Mouse (Mus musculus): ENCODE results near the gene Ptms. TPM values are rescaled to one million over a fixed set of nuclear protein-coding genes. Genes with fewer than 3 reads are reported as not detected.

The Ptms gene
- polyA plus RNA-seq, 1 experiment = 330 TPM

- H3K9me3 ChIP-seq = no peaks in the 10 kb centered on the region
- H3K36me3 ChIP-seq (replicated peaks; ENCODE audit: low read length) = peaks cover 33% of the 10 kb centered on the region
- peaks cover 2% of the 10 kb centered on the region for H3K27me3 ChIP-seq (replicated peaks)
- H3K4me3 ChIP-seq (replicated peaks) = peak within 1 kb of the TSS; percentile 97
- peaks cover 39% of the 10 kb centered on the region for H3K4me1 ChIP-seq
- TF ChIP-seq FLI1 (IDR thresholded peaks at IDR 0.05; ENCODE audit: low read length) = peak; percentile 54; the same call in 1 of the 2 replicates
- no peak for TF ChIP-seq GATA1 (IDR thresholded peaks at IDR 0.05; ENCODE audit: borderline replicate concordance, low read length)
These were observed 11.0 kb upstream of the Ptms start, which contains the start of gene Mlf2 for GRCm38 (mm10) chr6:124930754-124931524. Mlf2 (plus strand) TSS chr6:124931386.

GRCm38 (mm10) chr6:124930231-124930630 is 10.3 kb upstream of the Ptms start:
- Histone ChIP-seq H3K9me3 (no peaks in the 10 kb centered on the region), H3K4me1 (peaks cover 46% of the 10 kb centered on the region), H3K27me3 (replicated peaks) (peaks cover 5% of the 10 kb centered on the region), H3K4me3 (replicated peaks) (peak overlapping the region; percentile 97), H3K36me3 (replicated peaks; ENCODE audit: low read length) (peaks cover 26% of the 10 kb centered on the region)
- TF ChIP-seq GATA1 (IDR thresholded peaks at IDR 0.05; ENCODE audit: borderline replicate concordance, low read length) = no peak
- TF ChIP-seq FLI1 (IDR thresholded peaks at IDR 0.05; ENCODE audit: low read length) = no peak

GRCm38 (mm10) chr6:124925941-124926340 is 6.0 kb upstream of the Ptms start:
- Histone ChIP-seq H3K9me3 (no peaks in the 10 kb centered on the region), H3K4me3 (replicated peaks) (no peak overlapping the region), H3K36me3 (replicated peaks; ENCODE audit: low read length) (no peaks in the 10 kb centered on the region), H3K4me1 (peaks cover 36% of the 10 kb centered on the region), H3K27me3 (replicated peaks) (peaks cover 10% of the 10 kb centered on the region)
- TF ChIP-seq FLI1 (IDR thresholded peaks at IDR 0.05; ENCODE audit: low read length) = no peak
- TF ChIP-seq GATA1 (IDR thresholded peaks at IDR 0.05; ENCODE audit: borderline replicate concordance, low read length) = no peak

GRCm38 (mm10) chr6:124925173-124925793 is 5.4 kb upstream of the Ptms start:
- no peaks in the 10 kb centered on the region for H3K9me3 ChIP-seq
- H3K27me3 ChIP-seq (replicated peaks) = peaks cover 10% of the 10 kb centered on the region
- peaks cover 39% of the 10 kb centered on the region for H3K4me1 ChIP-seq
- no peak overlapping the region for H3K4me3 ChIP-seq (replicated peaks)
- no peaks in the 10 kb centered on the region for H3K36me3 ChIP-seq (replicated peaks; ENCODE audit: low read length)
- TF ChIP-seq GATA1 (IDR thresholded peaks at IDR 0.05; ENCODE audit: borderline replicate concordance, low read length) (no peak), FLI1 (IDR thresholded peaks at IDR 0.05; ENCODE audit: low read length) (no peak)

- Histone ChIP-seq H3K4me3 (replicated peaks) (no peak overlapping the region), H3K27me3 (replicated peaks) (peaks cover 39% of the 10 kb centered on the region), H3K36me3 (replicated peaks; ENCODE audit: low read length) (no peaks in the 10 kb centered on the region), H3K9me3 (no peaks in the 10 kb centered on the region), H3K4me1 (peaks cover 58% of the 10 kb centered on the region)
- TF ChIP-seq GATA1 (IDR thresholded peaks at IDR 0.05; ENCODE audit: borderline replicate concordance, low read length) = no peak
- no peak for TF ChIP-seq FLI1 (IDR thresholded peaks at IDR 0.05; ENCODE audit: low read length)
These were observed 1.6 kb upstream of the Ptms start for GRCm38 (mm10) chr6:124921539-124921938.

GRCm38 (mm10) chr6:124920318-124921085 is 599 bp upstream of the Ptms start:
- no peak overlapping the region for H3K4me3 ChIP-seq (replicated peaks)
- H3K36me3 ChIP-seq (replicated peaks; ENCODE audit: low read length) = no peaks in the 10 kb centered on the region
- peaks cover 61% of the 10 kb centered on the region for H3K4me1 ChIP-seq
- peaks cover 47% of the 10 kb centered on the region for H3K27me3 ChIP-seq (replicated peaks)
- TF ChIP-seq FLI1 (IDR thresholded peaks at IDR 0.05; ENCODE audit: low read length) (no peak), GATA1 (IDR thresholded peaks at IDR 0.05; ENCODE audit: borderline replicate concordance, low read length) (no peak)
- H3K9me3 ChIP-seq = no peaks in the 10 kb centered on the region

GRCm38 (mm10) chr6:124918890-124919627 is 844 bp downstream of the Ptms start:
- peaks cover 65% of the 10 kb centered on the region for H3K4me1 ChIP-seq

GRCm38 (mm10) chr6:124918331-124918690 is 1.6 kb downstream of the Ptms start:
- H3K9me3 ChIP-seq = no peaks in the 10 kb centered on the region
- H3K27me3 ChIP-seq (replicated peaks) = peaks cover 60% of the 10 kb centered on the region
- H3K4me1 ChIP-seq = peaks cover 72% of the 10 kb centered on the region
- TF ChIP-seq FLI1 (IDR thresholded peaks at IDR 0.05; ENCODE audit: low read length) (no peak), GATA1 (IDR thresholded peaks at IDR 0.05; ENCODE audit: borderline replicate concordance, low read length) (no peak)
- H3K4me3 ChIP-seq (replicated peaks) = peak overlapping the region; percentile 93
- H3K36me3 ChIP-seq (replicated peaks; ENCODE audit: low read length) = no peaks in the 10 kb centered on the region

More at GRCm38 (mm10) chr6:124918890-124919627, 844 bp downstream of the Ptms start:
- Histone ChIP-seq H3K4me3 (replicated peaks) (no peak overlapping the region), H3K9me3 (no peaks in the 10 kb centered on the region), H3K36me3 (replicated peaks; ENCODE audit: low read length) (no peaks in the 10 kb centered on the region), H3K27me3 (replicated peaks) (peaks cover 57% of the 10 kb centered on the region)
- TF ChIP-seq GATA1 (IDR thresholded peaks at IDR 0.05; ENCODE audit: borderline replicate concordance, low read length) (no peak), FLI1 (IDR thresholded peaks at IDR 0.05; ENCODE audit: low read length) (no peak)
